ENCODE assay signal across 24 mouse cellular contexts in the genomic region with DNA sequence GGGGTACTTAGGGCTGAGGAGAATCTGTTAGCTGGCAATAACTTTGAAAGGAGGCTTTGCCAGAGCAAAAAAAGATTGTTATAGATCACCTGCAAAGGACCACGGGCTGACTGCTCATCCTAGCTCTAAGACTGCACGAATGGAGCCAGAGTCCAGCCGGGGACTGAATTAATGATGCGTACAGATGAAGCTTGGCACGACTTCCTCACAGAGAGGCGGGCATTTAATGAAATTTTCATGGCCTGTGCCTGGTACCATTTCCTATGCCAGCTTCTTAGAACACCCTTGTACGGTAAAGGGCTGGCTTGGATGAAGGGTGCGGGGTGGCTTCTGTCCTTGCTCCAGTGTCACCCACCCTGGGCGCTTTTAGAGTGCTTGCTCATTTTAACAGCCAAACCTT.
"Had no signal": no experiment of that assay in that cellular context is flagged by ENCODE, and none has a peak within 500 bp of the region (broad histone marks: within the 10 kb centered on the region; RNA-seq: fewer than 3 reads in every experiment).

No protein-coding gene starts in this region.

- H3K9me3 ChIP-seq: heart, embryonic 13.5 days; heart, embryonic 15.5 days; kidney, embryonic 15.5 days; limb, embryonic 10.5 days; liver, embryonic 13.5 days; liver, embryonic 15.5 days had no signal

- H3K4me2 ChIP-seq: heart, embryonic 11.5 days; heart, embryonic 13.5 days; heart, embryonic 15.5 days; hindbrain, embryonic 13.5 days; kidney, embryonic 15.5 days; limb, embryonic 12.5 days; liver, embryonic 11.5 days; liver, embryonic 13.5 days; liver, embryonic 15.5 days had no signal

- H3K4me3 ChIP-seq: heart, adult 2 months; heart, embryonic 13.5 days; heart, embryonic 15.5 days; hindbrain, embryonic 13.5 days; kidney, embryonic 15.5 days; left cerebral cortex, adult 2 months; limb, embryonic 10.5 days; limb, embryonic 12.5 days; liver, embryonic 13.5 days; liver, embryonic 15.5 days had no signal

- H3K27ac ChIP-seq: heart, adult 2 months; heart, embryonic 13.5 days; heart, embryonic 15.5 days; hindbrain, embryonic 13.5 days; kidney, embryonic 15.5 days; left cerebral cortex, adult 2 months; limb, embryonic 10.5 days; limb, embryonic 12.5 days; liver, embryonic 13.5 days; liver, embryonic 15.5 days had no signal

- H3K36me3 ChIP-seq: heart, embryonic 13.5 days; heart, embryonic 15.5 days; hindbrain, embryonic 13.5 days; kidney, embryonic 15.5 days; limb, embryonic 10.5 days; limb, embryonic 12.5 days; liver, embryonic 13.5 days; liver, embryonic 15.5 days had no signal

- DNase-seq: gastrocnemius, postnatal 14 days; gastrocnemius, postnatal 36 days; heart, adult 11 months; heart, adult 2 months; heart, postnatal 14 days; heart, postnatal 36 days; kidney, adult 2 months; kidney, adult 9 months; kidney, postnatal 14 days; kidney, postnatal 36 days; liver; liver, embryonic 13.5 days had no signal

- H3K9ac ChIP-seq: heart, embryonic 13.5 days; heart, embryonic 15.5 days; hindbrain, embryonic 13.5 days; kidney, embryonic 15.5 days; limb, embryonic 12.5 days; liver, embryonic 13.5 days; liver, embryonic 15.5 days had no signal

- H3K4me1 ChIP-seq: liver, embryonic 13.5 days; liver, embryonic 15.5 days had no signal

- ATAC-seq: hindbrain, embryonic 16.5 days; intestine, embryonic 16.5 days had no signal
